Mouse (Mus musculus) lung, adult 2 months (tissue): ENCODE data around the gene Zfp146. TPM values are rescaled to one million over a fixed set of nuclear protein-coding genes. Genes with fewer than 3 reads are reported as not detected.
"Not testable (repeated sequence)": the region's sequence is repeated elsewhere in the genome, so short reads cannot be mapped to it uniquely, and the experiment has no call there.

Experiments used
- DNase-seq: peaks from one replicate; pipeline ENCODE4 v3.0.0; 2022
- H3K4me1 ChIP-seq: fragments of 200-500 bp; 2 replicates; pipeline ENCODE4 v1.6.1; 2011; ENCODE audit warnings: low read length; ENCODE audit not compliant: control insufficient read depth, insufficient read depth
- H3K4me3 ChIP-seq: fragments of 200-500 bp; replicated peaks from 2 replicates; pipeline ENCODE3; 2011; ENCODE audit warnings: low read depth, mild to moderate bottlenecking, control low read depth, low read length; ENCODE audit errors: extremely low read depth
- CTCF ChIP-seq: fragments of 200-500 bp; IDR thresholded peaks from 2 replicates; pipeline ENCODE4 v1.5.1; 2011; ENCODE audit warnings: mild to moderate bottlenecking, low read length, control low read depth; ENCODE audit not compliant: insufficient read depth
- POLR2A ChIP-seq: fragments of 200-500 bp; IDR thresholded peaks from 2 replicates; pipeline ENCODE4 v1.6.1; 2011; ENCODE audit warnings: low read depth, mild to moderate bottlenecking, control low read depth, low read length, borderline replicate concordance; ENCODE audit errors: extremely low read depth
- whole genome bisulfite sequencing: fragments of 180-500 bp; shearing (Covaris S2); methylation state at CpG from one replicate; pipeline ENCODE4 v1.1.7; 2018; 5-methylcytosine and 5-hydroxymethylcytosine counted together
- polyA plus RNA-seq: library from polyadenylated mRNA; depleted of rRNA; stranded (reverse); fragments of >200 nt; gene quantifications from 2 replicates; pipeline ENCODE4 v1.2.3, GENCODE M21; 2012

The Zfp146 gene
- polyA plus RNA-seq, 1 experiment: 14.8 TPM

- TF ChIP-seq POLR2A (no peak), CTCF (no peak)
- WGBS: 40% methylated on average over 11 of the region's 11 CpGs
- H3K4me3 ChIP-seq: no peak overlapping the region
- no peaks in the 10 kb centered on the region for H3K4me1 ChIP-seq
- no peak for DNase-seq
Observed at GRCm38 (mm10) chr7:30202895-30203690, 33.5 kb upstream of the Zfp146 start.

- H3K4me1 ChIP-seq, DNase-seq, H3K4me3 ChIP-seq: not testable (repeated sequence)
- WGBS: 90% methylated on average over 5 of the region's 5 CpGs
Observed at GRCm38 (mm10) chr7:30200661-30201060, 31.1 kb upstream of the Zfp146 start.

DNA sequence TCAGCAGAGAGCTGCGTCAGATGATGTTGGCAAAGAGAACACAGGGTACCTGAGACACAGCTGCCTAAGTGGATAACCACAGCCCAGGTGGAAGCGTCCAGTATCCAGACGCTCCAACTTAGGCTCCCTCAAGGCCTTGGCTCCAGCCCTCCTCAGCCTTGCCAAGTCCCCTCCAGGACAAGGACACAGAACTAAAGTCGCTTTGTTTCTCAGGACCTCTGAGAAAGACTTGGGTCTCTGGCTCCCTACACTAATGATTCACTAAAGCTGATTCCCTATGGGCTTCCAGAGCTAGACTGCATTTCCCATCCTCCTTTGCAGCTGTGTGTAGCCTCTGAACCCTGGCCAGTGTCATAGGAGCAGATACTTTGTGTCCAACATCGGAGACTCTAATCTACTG is 30.6 kb upstream of the Zfp146 start:
- H3K4me3 ChIP-seq: no peak overlapping the region
- H3K4me1 ChIP-seq: no peaks in the 10 kb centered on the region
- TF ChIP-seq CTCF: no peak
- TF ChIP-seq POLR2A: no peak
- 77% methylated on average over 5 of the region's 5 CpGs for WGBS
- no peak for DNase-seq

DNA sequence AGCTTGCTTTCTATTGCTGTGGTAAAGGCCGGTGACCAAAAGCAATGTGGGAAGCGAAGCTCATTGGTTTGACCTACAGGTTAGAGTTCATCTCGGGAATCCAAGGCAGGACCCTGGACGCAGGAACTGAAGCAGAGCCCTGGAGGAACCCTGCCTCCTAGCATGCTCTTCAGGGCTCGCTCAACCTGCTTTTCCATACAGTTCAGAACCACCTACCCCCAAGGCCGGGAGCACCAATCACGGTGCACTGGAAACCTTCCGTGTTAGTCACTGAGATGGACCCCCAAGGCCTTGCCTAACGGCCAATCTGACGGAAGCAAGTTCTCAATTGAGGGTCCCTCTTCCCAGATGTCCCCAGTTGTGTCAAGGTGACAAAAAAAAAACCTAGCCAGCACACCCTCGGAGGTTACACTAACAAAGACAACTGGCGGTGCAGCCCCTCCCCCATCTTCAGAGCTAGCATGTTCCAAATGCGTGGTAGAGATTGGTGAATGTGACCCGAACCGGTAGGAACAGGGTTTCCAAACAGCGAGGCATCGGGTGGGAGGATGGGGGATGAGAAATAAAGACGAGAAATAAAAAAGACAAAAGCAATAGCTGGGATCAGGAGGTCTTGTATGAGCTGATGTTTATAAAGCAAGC is 30.1 kb upstream of the Zfp146 start:
- no peak for TF ChIP-seq POLR2A
- no peak for TF ChIP-seq CTCF
- Histone ChIP-seq H3K4me3 (no peak overlapping the region), H3K4me1 (no peaks in the 10 kb centered on the region)
- 75% methylated on average over 18 of the region's 18 CpGs for WGBS
- DNase-seq: no peak

DNA sequence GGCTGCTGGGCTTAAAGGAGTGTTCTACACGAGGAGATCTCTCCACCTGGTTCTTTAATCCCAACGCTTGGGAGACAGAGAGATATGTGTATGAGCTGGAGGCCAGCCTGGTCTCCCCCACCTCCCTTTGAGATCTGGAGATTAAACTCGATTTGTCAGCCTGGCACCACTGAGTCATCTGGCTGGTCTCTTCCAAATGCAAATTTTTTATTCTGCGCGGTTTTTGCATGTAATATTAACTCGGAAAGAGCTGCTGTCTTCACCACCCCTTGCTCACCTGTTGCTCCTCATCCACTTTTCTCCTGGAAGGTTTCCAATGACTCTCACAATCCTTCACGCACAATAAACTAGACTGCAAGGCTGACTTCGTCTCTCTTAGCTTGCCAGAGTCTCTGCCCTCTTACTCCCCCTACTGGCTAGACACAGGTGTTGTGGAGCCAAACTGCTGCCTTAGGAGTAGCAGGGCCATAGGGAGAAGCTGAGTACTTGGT is 29.0 kb upstream of the Zfp146 start, which contains the start of gene Capns1:
Capns1 (minus strand) TSS at position 331 of the 491 bp plus-strand sequence.
- 5% methylated on average over 8 of the region's 8 CpGs for WGBS
- no peak within 1 kb of the TSS for H3K4me3 ChIP-seq
- no peak for DNase-seq

DNA sequence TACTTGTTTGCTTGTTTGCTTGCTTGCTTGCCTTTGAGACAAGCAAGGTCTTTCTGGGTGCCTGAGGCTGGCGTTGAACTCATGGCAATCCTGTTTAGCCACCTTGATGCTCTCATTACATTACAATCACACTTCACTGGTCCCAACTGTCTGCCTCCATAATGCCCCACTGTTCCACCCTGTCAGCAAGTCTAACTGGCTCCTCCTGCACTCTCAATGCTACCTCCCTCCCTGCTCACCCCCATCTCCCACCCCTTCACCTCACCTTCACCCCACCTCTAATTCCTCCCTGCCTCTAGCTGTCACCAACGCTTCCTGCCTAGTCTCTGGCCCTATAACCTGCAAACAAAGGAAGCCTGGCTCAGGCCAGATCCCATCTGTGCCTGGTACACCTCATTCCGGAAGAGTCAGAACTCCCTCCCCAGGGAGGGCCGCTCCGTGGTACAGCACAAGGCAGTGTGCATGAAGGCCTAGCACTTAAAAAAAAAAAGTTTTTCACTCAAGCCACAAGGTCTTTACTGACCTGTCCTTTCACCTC is 28.1 kb upstream of the Zfp146 start:
- Histone ChIP-seq H3K4me1 (peaks cover 4% of the 10 kb centered on the region; the same call in 1 of the 2 replicates), H3K4me3 (no peak overlapping the region)
- no peak for DNase-seq
- TF ChIP-seq CTCF (no peak), POLR2A (no peak)
- WGBS: 44% methylated on average over 5 of the region's 5 CpGs

More for the DNA sequence above, 29.0 kb upstream of the Zfp146 start, which contains the start of gene Capns1:
- peaks cover 1% of the 10 kb centered on the region; the same call in 1 of the 2 replicates for H3K4me1 ChIP-seq
- TF ChIP-seq POLR2A: no peak
- TF ChIP-seq CTCF: peak; percentile 97

DNA sequence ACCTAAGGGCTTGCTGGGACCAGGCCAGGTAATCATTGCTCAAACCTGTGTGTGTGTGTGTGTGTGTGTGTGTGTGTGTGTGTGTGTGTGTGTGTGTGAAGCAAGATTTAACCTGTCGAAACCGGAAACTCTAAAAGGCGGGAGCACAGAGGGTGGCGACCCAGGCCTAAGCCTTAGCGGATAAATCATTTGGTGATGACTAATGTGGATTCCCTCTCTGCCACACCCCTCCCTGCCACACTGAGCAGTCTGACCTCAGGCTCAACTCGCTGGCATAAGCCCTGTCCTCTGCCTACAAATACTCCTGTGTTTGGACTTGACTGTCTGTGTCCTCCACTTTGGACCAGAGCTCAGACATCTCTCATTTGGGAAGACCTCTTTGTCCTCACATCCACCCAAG is 26.6 kb upstream of the Zfp146 start:
- 54% methylated on average over 6 of the region's 6 CpGs for WGBS
- no peak for TF ChIP-seq POLR2A
- TF ChIP-seq CTCF: no peak

DNA sequence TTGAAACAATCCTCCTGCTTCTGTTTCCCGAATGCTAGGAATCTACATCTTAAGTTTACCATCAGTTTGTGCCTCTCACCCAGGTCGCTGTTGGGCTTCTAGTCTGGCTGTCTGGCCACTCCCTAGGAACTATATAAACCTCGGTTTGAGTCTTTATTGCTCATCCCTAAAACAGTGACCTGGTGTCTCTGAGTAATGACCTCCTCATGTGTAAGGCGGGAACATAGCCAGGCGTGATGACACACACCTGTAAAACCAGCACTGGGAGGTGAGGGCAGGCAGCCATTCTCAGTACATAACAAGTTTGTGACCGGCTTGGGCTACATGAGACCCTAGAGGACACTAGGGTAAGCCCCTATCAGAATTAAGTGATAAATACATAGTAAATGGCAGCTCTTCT is 25.9 kb upstream of the Zfp146 start:
- Histone ChIP-seq H3K4me1 (peaks cover 4% of the 10 kb centered on the region; the same call in 1 of the 2 replicates), H3K4me3 (no peak overlapping the region)
- 66% methylated on average over 6 of the region's 6 CpGs for WGBS
- no peak for DNase-seq
- no peak for TF ChIP-seq POLR2A
- TF ChIP-seq CTCF: no peak

More for the DNA sequence above, 26.6 kb upstream of the Zfp146 start:
- Histone ChIP-seq H3K4me3 (no peak overlapping the region), H3K4me1 (peaks cover 4% of the 10 kb centered on the region; the same call in 1 of the 2 replicates)
- DNase-seq: no peak

GRCm38 (mm10) chr7:30194884-30195283 is 25.3 kb upstream of the Zfp146 start:
- no peak for TF ChIP-seq CTCF
- TF ChIP-seq POLR2A: peak; percentile 90
- peak overlapping the region; percentile 71 for H3K4me3 ChIP-seq
- WGBS: 0% methylated on average over 28 of the region's 28 CpGs
- DNase-seq: peak; percentile 87
- peaks cover 4% of the 10 kb centered on the region; the same call in 1 of the 2 replicates for H3K4me1 ChIP-seq
